Mouse (Mus musculus) intestine, embryonic 15.5 days (tissue): Measurements from ENCODE around the gene Fam135a. TPM values are rescaled to one million over a fixed set of nuclear protein-coding genes. Genes with fewer than 3 reads are reported as not detected.

ENCODE experiments used
- ATAC-seq: fragments of 200-750 bp; cut with Nextera tagmentation; 2 replicates; pipeline ENCODE4 v1.8.0; 2017; ENCODE audit warnings: moderate TSS enrichment, moderate library complexity
- H3K27ac ChIP-seq: fragments of 300-500 bp; sonication (generic); 2 replicates; pipeline ENCODE4 v1.5.1; 2015; ENCODE audit warnings: mild to moderate bottlenecking, inconsistent platforms
- H3K27me3 ChIP-seq: fragments of 300-500 bp; sonication (generic); replicated peaks from 2 replicates; pipeline ENCODE4 v1.6.1; 2015; ENCODE audit warnings: inconsistent platforms
- H3K36me3 ChIP-seq: fragments of 300-500 bp; sonication (generic); 2 replicates; pipeline ENCODE4 v1.6.1; 2015; ENCODE audit warnings: inconsistent platforms
- H3K4me1 ChIP-seq: fragments of 300-500 bp; sonication (generic); replicated peaks from 2 replicates; pipeline ENCODE4 v1.6.1; 2015; ENCODE audit warnings: inconsistent platforms
- H3K4me2 ChIP-seq: fragments of 300-500 bp; sonication (generic); replicated peaks from 2 replicates; pipeline ENCODE4 v1.6.1; 2015; ENCODE audit warnings: mild to moderate bottlenecking, inconsistent platforms
- H3K4me3 ChIP-seq: fragments of 300-500 bp; sonication (generic); replicated peaks from 2 replicates; pipeline ENCODE4 v1.5.1; 2015; ENCODE audit warnings: inconsistent platforms
- H3K9ac ChIP-seq: fragments of 300-500 bp; sonication (generic); 2 replicates; pipeline ENCODE4 v1.6.1; 2015; ENCODE audit warnings: inconsistent platforms
- H3K9me3 ChIP-seq: fragments of 300-500 bp; sonication (generic); 2 replicates; pipeline ENCODE4 v1.6.1; 2016; ENCODE audit warnings: inconsistent platforms
- WGBS: fragments of 180-500 bp; shearing (Covaris S2); methylation state at CpG from one replicate; pipeline ENCODE4 v1.1.7; 2015; 5-methylcytosine and 5-hydroxymethylcytosine counted together
- polyA plus RNA-seq: library from polyadenylated mRNA; unstranded; fragments of >200 nt; fragmentation: Nextera tagmentation; extraction: Ambion mirVana; gene quantifications from 2 replicates; pipeline ENCODE4 v1.2.1, GENCODE M21; 2015

Gene Fam135a
- polyA plus RNA-seq, 1 experiment from 2014 or later: 39.4 TPM

- Histone ChIP-seq H3K36me3 (0 out of 2 replicates have a peak, but pooled peaks cover 7% of the 10 kb centered on the region), H3K4me3 (no peak overlapping the region), H3K27me3 (no peaks in the 10 kb centered on the region), H3K4me2 (no peak overlapping the region), H3K27ac (no peak overlapping the region), H3K9me3 (no peaks in the 10 kb centered on the region), H3K4me1 (no peaks in the 10 kb centered on the region), H3K9ac (no peak overlapping the region)
- no peak for ATAC-seq
- WGBS: 80% methylated on average over 6 of the region's 6 CpGs
Observed at GRCm38 (mm10) chr1:24046730-24047510, 53.2 kb downstream of the Fam135a start.

- H3K36me3 ChIP-seq: 0 out of 2 replicates have a peak, but pooled peaks cover 3% of the 10 kb centered on the region
- no peak overlapping the region for H3K27ac ChIP-seq
- H3K4me3 ChIP-seq: no peak overlapping the region
- no peak overlapping the region for H3K4me2 ChIP-seq
- H3K27me3 ChIP-seq: no peaks in the 10 kb centered on the region
- H3K4me1 ChIP-seq: no peaks in the 10 kb centered on the region
- 78% methylated on average over 5 of the region's 5 CpGs for WGBS
- no peak overlapping the region for H3K9ac ChIP-seq
- H3K9me3 ChIP-seq: no peaks in the 10 kb centered on the region
- no peak for ATAC-seq
Observed at GRCm38 (mm10) chr1:24045627-24046026, 54.5 kb downstream of the Fam135a start.

GRCm38 (mm10) chr1:24043007-24043406 lies 57.1 kb downstream of the Fam135a start:
- H3K27me3 ChIP-seq: no peaks in the 10 kb centered on the region
- no peak overlapping the region for H3K4me3 ChIP-seq
- 80% methylated on average over 5 of the region's 5 CpGs for WGBS
- H3K9ac ChIP-seq: no peak overlapping the region
- no peaks in the 10 kb centered on the region for H3K4me1 ChIP-seq
- no peak for ATAC-seq
- no peak overlapping the region for H3K4me2 ChIP-seq
- no peaks in the 10 kb centered on the region for H3K9me3 ChIP-seq
- no peak overlapping the region for H3K27ac ChIP-seq
- H3K36me3 ChIP-seq: 0 out of 2 replicates have a peak, but pooled peaks cover 3% of the 10 kb centered on the region

- ATAC-seq: peak; percentile 36; the same call in 1 of the 2 replicates
- 74% methylated on average over 2 of the region's 2 CpGs for WGBS
Observed at GRCm38 (mm10) chr1:24033759-24034423, 66.2 kb downstream of the Fam135a start.

GRCm38 (mm10) chr1:24010821-24011220 lies 89.3 kb downstream of the Fam135a start:
- no peaks in the 10 kb centered on the region for H3K27me3 ChIP-seq
- H3K4me1 ChIP-seq: no peaks in the 10 kb centered on the region
- H3K36me3 ChIP-seq: 0 out of 2 replicates have a peak, but pooled peaks cover 3% of the 10 kb centered on the region
- H3K4me2 ChIP-seq: no peak overlapping the region
- ATAC-seq: no peak
- 86% methylated on average over 6 of the region's 6 CpGs for WGBS
- H3K9ac ChIP-seq: no peak overlapping the region
- H3K27ac ChIP-seq: no peak overlapping the region
- H3K4me3 ChIP-seq: no peak overlapping the region
- no peaks in the 10 kb centered on the region for H3K9me3 ChIP-seq

More at GRCm38 (mm10) chr1:24033759-24034423, 66.2 kb downstream of the Fam135a start:
- peaks cover 4% of the 10 kb centered on the region; the same call in 1 of the 2 replicates for H3K36me3 ChIP-seq
- no peak overlapping the region for H3K4me2 ChIP-seq
- no peak overlapping the region for H3K27ac ChIP-seq
- H3K4me1 ChIP-seq: no peaks in the 10 kb centered on the region
- no peak overlapping the region for H3K9ac ChIP-seq
- no peaks in the 10 kb centered on the region for H3K27me3 ChIP-seq
- no peak overlapping the region for H3K4me3 ChIP-seq
- H3K9me3 ChIP-seq: no peaks in the 10 kb centered on the region

- Histone ChIP-seq H3K9me3 (no peaks in the 10 kb centered on the region), H3K27me3 (no peaks in the 10 kb centered on the region), H3K27ac (no peak overlapping the region), H3K9ac (no peak overlapping the region), H3K4me3 (no peak overlapping the region), H3K4me1 (no peaks in the 10 kb centered on the region), H3K36me3 (0 out of 2 replicates have a peak, but pooled peaks cover 3% of the 10 kb centered on the region), H3K4me2 (no peak overlapping the region)
- WGBS: 91% methylated on average over 6 of the region's 6 CpGs
- no peak for ATAC-seq
Observed at GRCm38 (mm10) chr1:24010016-24010415, 90.1 kb downstream of the Fam135a start.

- Histone ChIP-seq H3K27ac (no peak overlapping the region), H3K4me2 (no peak overlapping the region), H3K9me3 (no peaks in the 10 kb centered on the region), H3K27me3 (no peaks in the 10 kb centered on the region), H3K9ac (no peak overlapping the region), H3K4me1 (no peaks in the 10 kb centered on the region), H3K4me3 (no peak overlapping the region), H3K36me3 (no peaks in the 10 kb centered on the region)
- no peak for ATAC-seq
- 83% methylated on average over 8 of the region's 8 CpGs for WGBS
Observed at GRCm38 (mm10) chr1:24007621-24008020, 92.5 kb downstream of the Fam135a start.

- Histone ChIP-seq H3K4me3 (peak within 1 kb of the TSS; percentile 61), H3K9me3 (no peaks in the 10 kb centered on the region), H3K9ac (peak within 1 kb of the TSS; percentile 75), H3K4me2 (peak within 1 kb of the TSS; percentile 57), H3K27me3 (no peaks in the 10 kb centered on the region), H3K36me3 (0 out of 2 replicates have a peak, but pooled peaks cover 3% of the 10 kb centered on the region), H3K27ac (peak within 1 kb of the TSS; percentile 76), H3K4me1 (no peaks in the 10 kb centered on the region)
- peak; percentile 98 for ATAC-seq
- 1% methylated on average over 47 of the region's 47 CpGs for WGBS
Observed at GRCm38 (mm10) chr1:24005070-24005804, 94.9 kb downstream of the Fam135a start, which contains the start of gene Sdhaf4. Gene Sdhaf4 (minus strand): TSS chr1:24005656.

GRCm38 (mm10) chr1:23999318-23999717 lies 100.8 kb downstream of the Fam135a start:
- H3K27me3 ChIP-seq: no peaks in the 10 kb centered on the region
- WGBS: 94% methylated on average over 5 of the region's 5 CpGs
- no peak overlapping the region for H3K4me3 ChIP-seq
- no peak overlapping the region for H3K27ac ChIP-seq
- ATAC-seq: no peak
- no peaks in the 10 kb centered on the region for H3K9me3 ChIP-seq
- H3K36me3 ChIP-seq: 0 out of 2 replicates have a peak, but pooled peaks cover 3% of the 10 kb centered on the region
- H3K9ac ChIP-seq: no peak overlapping the region
- no peak overlapping the region for H3K4me2 ChIP-seq
- no peaks in the 10 kb centered on the region for H3K4me1 ChIP-seq

GRCm38 (mm10) chr1:23998866-23999265 lies 101.3 kb downstream of the Fam135a start:
- Histone ChIP-seq H3K4me2 (no peak overlapping the region), H3K27ac (no peak overlapping the region)
- WGBS: 95% methylated on average over 7 of the region's 7 CpGs

GRCm38 (mm10) chr1:23998120-23998810 lies 101.9 kb downstream of the Fam135a start:
- Histone ChIP-seq H3K27me3 (no peaks in the 10 kb centered on the region), H3K36me3 (0 out of 2 replicates have a peak, but pooled peaks cover 3% of the 10 kb centered on the region), H3K9ac (no peak overlapping the region), H3K9me3 (no peaks in the 10 kb centered on the region), H3K4me1 (no peaks in the 10 kb centered on the region), H3K4me2 (no peak overlapping the region), H3K4me3 (no peak overlapping the region), H3K27ac (no peak overlapping the region)
- ATAC-seq: no peak
- 89% methylated on average over 7 of the region's 7 CpGs for WGBS

More at GRCm38 (mm10) chr1:23998866-23999265, 101.3 kb downstream of the Fam135a start:
- Histone ChIP-seq H3K27me3 (no peaks in the 10 kb centered on the region), H3K9ac (no peak overlapping the region), H3K9me3 (no peaks in the 10 kb centered on the region), H3K4me3 (no peak overlapping the region), H3K36me3 (0 out of 2 replicates have a peak, but pooled peaks cover 3% of the 10 kb centered on the region), H3K4me1 (no peaks in the 10 kb centered on the region)
- ATAC-seq: no peak
